12 mouse cellular contexts compared by ENCODE assay signal in the genomic region with DNA sequence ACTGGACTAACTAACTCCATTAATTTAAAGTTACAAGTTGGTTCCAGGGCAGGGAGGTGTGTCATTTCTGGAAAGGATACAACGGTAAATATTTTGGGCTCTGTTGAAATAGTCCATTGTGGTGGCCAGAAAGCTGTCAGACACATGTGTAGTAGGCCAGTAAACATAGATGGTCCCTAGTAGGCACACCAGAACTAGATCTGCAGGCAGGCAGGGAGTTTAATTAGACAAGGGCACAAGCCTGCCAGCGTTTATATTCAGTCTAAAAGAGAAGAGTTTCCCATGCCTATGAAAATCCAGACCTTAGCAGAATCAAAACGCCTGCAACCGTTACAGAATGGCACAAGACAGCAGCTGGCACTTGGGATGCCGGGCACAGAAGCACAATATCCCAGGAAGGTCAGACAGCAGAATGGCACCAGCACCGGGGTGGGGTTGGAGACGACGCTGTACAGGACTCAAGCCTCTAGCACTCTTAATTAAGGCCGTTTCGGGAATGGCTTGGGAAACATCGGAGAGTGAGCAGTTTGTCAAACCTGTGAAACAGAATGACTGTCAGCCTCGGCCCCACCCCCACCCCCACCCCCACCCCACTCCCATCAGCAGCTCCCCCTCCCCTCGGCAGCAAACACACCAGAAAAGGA.
DNase-seq lines count a peak whose midpoint lies in the region; ATAC-seq and TF ChIP-seq lines count a peak whose summit lies in the region.
"Had no signal": no experiment of that assay in that cellular context is flagged by ENCODE, and none has a peak within 500 bp of the region (broad histone marks: within the 10 kb centered on the region; RNA-seq: fewer than 3 reads in every experiment).

No protein-coding gene starts in this region.

- peak overlapping the region; percentile 43 for H3K4me2 ChIP-seq in lung, embryonic 16.5 days (ENCODE audit: low read depth, low read length)
- peak overlapping the region; percentile 46 for H3K4me2 ChIP-seq in limb, embryonic 13.5 days (replicated peaks)
- peak overlapping the region; percentile 25 for H3K4me2 ChIP-seq in stomach, postnatal 0 days (replicated peaks; ENCODE audit: low read depth)

- no peak for TF ChIP-seq EP300 in stomach, postnatal 0 days (optimal IDR thresholded peaks at IDR 0.05)

- peak; percentile 10 for DNase-seq in embryo, embryonic 11 days
- no peak for DNase-seq in embryo, embryonic 10 days (ENCODE audit: low spot score)
- no peak for DNase-seq in lung, adult 2 months
- DNase-seq in stomach, postnatal 0 days (ENCODE audit: low spot score) = no peak
- no peak for DNase-seq in adrenal gland, postnatal 25 days
- no peak for DNase-seq in adipocyte (ENCODE audit: low spot score)
- DNase-seq: kidney, adult 9 months; right cerebral cortex, postnatal 25 days; thymus, postnatal 14 days had no signal

- no peak for TF ChIP-seq CTCF in lung, adult 2 months (IDR thresholded peaks at IDR 0.05; ENCODE audit: insufficient read depth, low read length)
- TF ChIP-seq CTCF in stomach, postnatal 0 days (IDR thresholded peaks at IDR 0.05; ENCODE audit: low read depth) = no peak

- peaks cover 3% of the 10 kb centered on the region for H3K4me1 ChIP-seq in lung, embryonic 16.5 days (replicated peaks; ENCODE audit: control insufficient read depth, insufficient read depth, low read length)
- H3K4me1 ChIP-seq in lung, adult 2 months (ENCODE audit: control insufficient read depth, insufficient read depth, low read length) = no peaks in the 10 kb centered on the region
- peaks cover 22% of the 10 kb centered on the region for H3K4me1 ChIP-seq in limb, embryonic 13.5 days
- no peaks in the 10 kb centered on the region for H3K4me1 ChIP-seq in stomach, postnatal 0 days (replicated peaks; ENCODE audit: control insufficient read depth, insufficient read depth)

- TF ChIP-seq POLR2A in lung, adult 2 months (IDR thresholded peaks at IDR 0.05; ENCODE audit: borderline replicate concordance, extremely low read depth, low read depth, low read length) = no peak

- H3K4me3 ChIP-seq in lung, embryonic 16.5 days (ENCODE audit: low read length) = peak overlapping the region; percentile 13
- no peak overlapping the region for H3K4me3 ChIP-seq in lung, adult 2 months (replicated peaks; ENCODE audit: extremely low read depth, low read depth, low read length)
- no peak overlapping the region for H3K4me3 ChIP-seq in limb, embryonic 13.5 days
- H3K4me3 ChIP-seq in stomach, postnatal 0 days (ENCODE audit: low read depth, low read length) = no peak overlapping the region; the same call in 1 of the 2 replicates

- no peak overlapping the region for H3K9ac ChIP-seq in lung, embryonic 16.5 days (ENCODE audit: low read length)
- H3K9ac ChIP-seq in limb, embryonic 13.5 days = no peak overlapping the region
- no peak overlapping the region for H3K9ac ChIP-seq in stomach, postnatal 0 days (ENCODE audit: low read length)

- H3K27ac ChIP-seq in lung, embryonic 16.5 days (ENCODE audit: low read length) = no peak overlapping the region
- H3K27ac ChIP-seq in limb, embryonic 13.5 days = no peak overlapping the region
- no peak overlapping the region for H3K27ac ChIP-seq in stomach, postnatal 0 days (replicated peaks)
- H3K27ac ChIP-seq: macrophage had no signal

- H3K9me3 ChIP-seq in lung, embryonic 16.5 days (ENCODE audit: control insufficient read depth, low read length) = no peaks in the 10 kb centered on the region
- H3K9me3 ChIP-seq in limb, embryonic 13.5 days = no peaks in the 10 kb centered on the region
- H3K9me3 ChIP-seq in stomach, postnatal 0 days (ENCODE audit: control insufficient read depth, low read length) = no peaks in the 10 kb centered on the region; the same call in 1 of the 2 replicates

- 15% methylated on average over 13 of the region's 13 CpGs for WGBS in lung, embryonic 16.5 days
- WGBS in lung, adult 2 months = 20% methylated on average over 13 of the region's 13 CpGs
- 17% methylated on average over 13 of the region's 13 CpGs for WGBS in limb, embryonic 13.5 days
- WGBS in stomach, postnatal 0 days = 12% methylated on average over 13 of the region's 13 CpGs

- H3K27me3 ChIP-seq in lung, embryonic 16.5 days (ENCODE audit: control insufficient read depth, insufficient read depth, low read depth, low read length) = no peaks in the 10 kb centered on the region; the same call in 1 of the 2 replicates
- H3K27me3 ChIP-seq in limb, embryonic 13.5 days = peaks cover 18% of the 10 kb centered on the region; the same call in 1 of the 2 replicates
- no peaks in the 10 kb centered on the region for H3K27me3 ChIP-seq in stomach, postnatal 0 days (ENCODE audit: control insufficient read depth, insufficient read depth, low read length)

- no peak for ATAC-seq in lung, embryonic 16.5 days (ENCODE audit: low read depth)
- ATAC-seq in limb, embryonic 13.5 days (ENCODE audit: low FRiP score, low read depth) = no peak
- ATAC-seq in stomach, postnatal 0 days (ENCODE audit: low FRiP score, low TSS enrichment) = no peak

- H3K36me3 ChIP-seq in lung, embryonic 16.5 days (ENCODE audit: control insufficient read depth, insufficient read depth, low read length) = no peaks in the 10 kb centered on the region
- H3K36me3 ChIP-seq in limb, embryonic 13.5 days = no peaks in the 10 kb centered on the region
- H3K36me3 ChIP-seq in stomach, postnatal 0 days (ENCODE audit: control insufficient read depth, insufficient read depth, low read length) = no peaks in the 10 kb centered on the region
